Comparison of ENCODE assay signal across 21 mouse cellular contexts in genomic region chr11:20869927-20870326, GRCm38 (mm10). TPM values are rescaled to one million over a fixed set of nuclear protein-coding genes. Genes with fewer than 3 reads are reported as not detected.
DNase-seq lines count a peak whose midpoint lies in the region; ATAC-seq and TF ChIP-seq lines count a peak whose summit lies in the region.
"Had no signal": no experiment of that assay in that cellular context is flagged by ENCODE, and none has a peak within 500 bp of the region (broad histone marks: within the 10 kb centered on the region; RNA-seq: fewer than 3 reads in every experiment).

No protein-coding gene starts in this region.

- H3K9me3 ChIP-seq in limb, embryonic 14.5 days (ENCODE audit: control insufficient read depth, low read length), result no peaks in the 10 kb centered on the region
- H3K9me3 ChIP-seq in limb, embryonic 10.5 days (replicated peaks), result no peaks in the 10 kb centered on the region
- no peaks in the 10 kb centered on the region for H3K9me3 ChIP-seq in liver, embryonic 12.5 days (replicated peaks)
- H3K9me3 ChIP-seq in liver, embryonic 16.5 days (replicated peaks; ENCODE audit: control insufficient read depth, low read length), result no peaks in the 10 kb centered on the region
- H3K9me3 ChIP-seq: embryonic facial prominence, embryonic 12.5 days; forebrain, embryonic 12.5 days; heart, embryonic 13.5 days; hindbrain, embryonic 15.5 days had no signal

- no peaks in the 10 kb centered on the region for H3K36me3 ChIP-seq in limb, embryonic 14.5 days (ENCODE audit: control insufficient read depth, insufficient read depth, low read length)
- no peaks in the 10 kb centered on the region for H3K36me3 ChIP-seq in limb, embryonic 10.5 days
- H3K36me3 ChIP-seq in liver, embryonic 12.5 days, result no peaks in the 10 kb centered on the region
- no peaks in the 10 kb centered on the region for H3K36me3 ChIP-seq in liver, embryonic 16.5 days (ENCODE audit: control insufficient read depth, insufficient read depth)
- H3K36me3 ChIP-seq: embryonic facial prominence, embryonic 12.5 days; forebrain, embryonic 12.5 days; heart, embryonic 13.5 days; hindbrain, embryonic 15.5 days had no signal

- peak; percentile 37 for DNase-seq in limb, embryonic 14.5 days (ENCODE audit: low spot score)
- DNase-seq in limb, embryonic 10.5 days (ENCODE audit: low spot score), result no peak
- peak; percentile 58 for DNase-seq in Muller cell, postnatal 12 days (ENCODE audit: inconsistent ontology term)
- no peak for DNase-seq in left cerebral cortex, postnatal 25 days (ENCODE audit: low spot score in 2 of 2)
- no peak for DNase-seq in gastrocnemius, adult 2 months
- no peak for DNase-seq in gastrocnemius, postnatal 4 days (ENCODE audit: low spot score in 2 of 2)
- DNase-seq: adrenal gland, postnatal 25 days; cerebellum, adult 2 months; cerebellum, postnatal 10 days; gastrocnemius, postnatal 14 days; heart, postnatal 36 days had no signal

- H3K9ac ChIP-seq in limb, embryonic 14.5 days (ENCODE audit: low read depth, low read length, severe bottlenecking), result no peak overlapping the region
- H3K9ac ChIP-seq in liver, embryonic 12.5 days, result no peak overlapping the region
- H3K9ac ChIP-seq in liver, embryonic 16.5 days (ENCODE audit: low read depth, low read length), result no peak overlapping the region
- H3K9ac ChIP-seq: embryonic facial prominence, embryonic 12.5 days; forebrain, embryonic 12.5 days; heart, embryonic 13.5 days; hindbrain, embryonic 15.5 days had no signal

- no peak overlapping the region for H3K27ac ChIP-seq in limb, embryonic 14.5 days (replicated peaks; ENCODE audit: low read depth, low read length)
- H3K27ac ChIP-seq in limb, embryonic 10.5 days, result no peak overlapping the region
- no peak overlapping the region for H3K27ac ChIP-seq in liver, embryonic 12.5 days
- no peak overlapping the region for H3K27ac ChIP-seq in liver, embryonic 16.5 days (ENCODE audit: low read length)
- no peak overlapping the region for H3K27ac ChIP-seq in gastrocnemius, adult 2 months
- H3K27ac ChIP-seq: embryonic facial prominence, embryonic 12.5 days; forebrain, embryonic 12.5 days; heart, embryonic 13.5 days; hindbrain, embryonic 15.5 days had no signal

- no peak overlapping the region for H3K4me2 ChIP-seq in limb, embryonic 14.5 days (replicated peaks; ENCODE audit: low read depth, low read length, severe bottlenecking)
- 0 out of 2 replicates have a peak overlapping the region, but pooled peaks have one; percentile 2 for H3K4me2 ChIP-seq in liver, embryonic 12.5 days
- H3K4me2 ChIP-seq in liver, embryonic 16.5 days (ENCODE audit: low read depth, low read length), result no peak overlapping the region
- H3K4me2 ChIP-seq: embryonic facial prominence, embryonic 12.5 days; forebrain, embryonic 12.5 days; heart, embryonic 13.5 days; hindbrain, embryonic 15.5 days had no signal

- intact Hi-C loops in left cerebral cortex, postnatal 25 days (cut with DNase I), result no loop called here
- intact Hi-C loops in gastrocnemius, adult 2 months (cut with DNase I), result no loop called here

- H3K27me3 ChIP-seq in limb, embryonic 14.5 days (ENCODE audit: control insufficient read depth, insufficient read depth, low read length), result no peaks in the 10 kb centered on the region
- H3K27me3 ChIP-seq in limb, embryonic 10.5 days (ENCODE audit: low read depth, poor library complexity, severe bottlenecking), result no peaks in the 10 kb centered on the region
- H3K27me3 ChIP-seq in liver, embryonic 12.5 days (replicated peaks), result 0 out of 2 replicates have a peak, but pooled peaks cover 3% of the 10 kb centered on the region
- H3K27me3 ChIP-seq in liver, embryonic 16.5 days (ENCODE audit: control insufficient read depth, insufficient read depth, low read depth, low read length), result no peaks in the 10 kb centered on the region
- H3K27me3 ChIP-seq: CH12.LX; embryonic facial prominence, embryonic 12.5 days; forebrain, embryonic 12.5 days; heart, embryonic 13.5 days; hindbrain, embryonic 15.5 days; Patski had no signal

- no peak for TF ChIP-seq CTCF in gastrocnemius, adult 2 months (IDR thresholded peaks at IDR 0.05)

- no peaks in the 10 kb centered on the region; the same call in 1 of the 2 replicates for H3K4me1 ChIP-seq in limb, embryonic 14.5 days (ENCODE audit: control insufficient read depth, insufficient read depth, low read length)
- H3K4me1 ChIP-seq in limb, embryonic 10.5 days, result peaks cover 3% of the 10 kb centered on the region; the same call in 1 of the 2 replicates
- H3K4me1 ChIP-seq in liver, embryonic 12.5 days, result peaks cover 16% of the 10 kb centered on the region
- H3K4me1 ChIP-seq in liver, embryonic 16.5 days (ENCODE audit: control insufficient read depth, low read depth, low read length), result no peaks in the 10 kb centered on the region
- H3K4me1 ChIP-seq: embryonic facial prominence, embryonic 12.5 days; forebrain, embryonic 12.5 days; hindbrain, embryonic 15.5 days had no signal

- WGBS in limb, embryonic 14.5 days, result 77% methylated on average over 2 of the region's 2 CpGs
- 78% methylated on average over 2 of the region's 2 CpGs for WGBS in limb, embryonic 10.5 days
- WGBS in liver, embryonic 12.5 days (ENCODE audit: insufficient replicate concordance), result 13% methylated on average over 2 of the region's 2 CpGs
- WGBS in liver, embryonic 16.5 days (ENCODE audit: insufficient replicate concordance), result 23% methylated on average over 2 of the region's 2 CpGs

- TF ChIP-seq POLR2A in limb, embryonic 14.5 days (IDR thresholded peaks at IDR 0.05; ENCODE audit: borderline replicate concordance, extremely low read depth, insufficient read depth, insufficient read length), result no peak

- no peak for ATAC-seq in limb, embryonic 14.5 days (ENCODE audit: low FRiP score, low read depth)
- ATAC-seq in liver, embryonic 12.5 days, result peak; percentile 62
- 0 out of 2 replicates have a peak, but pooled peaks have one; percentile 37 for ATAC-seq in liver, embryonic 16.5 days (ENCODE audit: low read depth)
- ATAC-seq: activated CD4-positive, CD25-positive, alpha-beta regulatory T cell, adult 4 months; forebrain, embryonic 16.5 days; Patski had no signal

- no peak overlapping the region for H3K4me3 ChIP-seq in limb, embryonic 14.5 days (replicated peaks; ENCODE audit: low read length)
- no peak overlapping the region for H3K4me3 ChIP-seq in limb, embryonic 10.5 days
- H3K4me3 ChIP-seq in liver, embryonic 12.5 days, result no peak overlapping the region
- no peak overlapping the region for H3K4me3 ChIP-seq in liver, embryonic 16.5 days (ENCODE audit: low read depth, low read length)
- H3K4me3 ChIP-seq in gastrocnemius, adult 2 months, result no peak overlapping the region
- H3K4me3 ChIP-seq: embryonic facial prominence, embryonic 12.5 days; forebrain, embryonic 12.5 days; heart, embryonic 13.5 days; hindbrain, embryonic 15.5 days had no signal

RNA-seq across cellular contexts. Expression of gene Lgalsl, which starts 39.1 kb away (rescaled TPM):
- 24.9 and 25.5 TPM in 2 replicates for polyA plus RNA-seq in limb, embryonic 14.5 days (2012; rRNA removed)
- 52.0 and 52.2 TPM in 2 replicates for polyA plus RNA-seq in limb, embryonic 14.5 days (2014; fragmentation: Nextera tagmentation; extraction: Ambion mirVana)
- polyA plus RNA-seq in limb, embryonic 10.5 days (2016; fragmentation: Nextera tagmentation; extraction: Ambion mirVana), result 29.8 and 31.3 TPM in 2 replicates
- 18.3 and 18.6 TPM in 2 replicates for polyA plus RNA-seq in liver, embryonic 12.5 days (2016; fragmentation: Nextera tagmentation; extraction: Ambion mirVana)
- 6.7 and 8.3 TPM in 2 replicates for polyA plus RNA-seq in liver, embryonic 16.5 days (2015; fragmentation: Nextera tagmentation; extraction: Ambion mirVana)
- 10 to 100 TPM; 86.2 to 93.4 TPM for total RNA-seq in left cerebral cortex, postnatal 25 days (2021)
- total RNA-seq in gastrocnemius, adult 2 months (2021), result 10 to 100 TPM; 72.0 to 79.2 TPM
- 10 to 100 TPM; 64.0 to 67.2 TPM for total RNA-seq in gastrocnemius, postnatal 4 days (2021)

Comparison
In these comparisons a context has a peak if more than half of its experiments do, and no peak if none do; other contexts are left out.
1. DNase-seq: peak in limb, embryonic 14.5 days (single experiment) and Muller cell, postnatal 12 days (single experiment); none in limb, embryonic 10.5 days (single experiment), left cerebral cortex, postnatal 25 days (0 of 2), gastrocnemius, adult 2 months (single experiment) and gastrocnemius, postnatal 4 days (0 of 2).